Mouse (Mus musculus): ENCODE data around the gene Gm28635.

Gm28635 gene

DNA sequence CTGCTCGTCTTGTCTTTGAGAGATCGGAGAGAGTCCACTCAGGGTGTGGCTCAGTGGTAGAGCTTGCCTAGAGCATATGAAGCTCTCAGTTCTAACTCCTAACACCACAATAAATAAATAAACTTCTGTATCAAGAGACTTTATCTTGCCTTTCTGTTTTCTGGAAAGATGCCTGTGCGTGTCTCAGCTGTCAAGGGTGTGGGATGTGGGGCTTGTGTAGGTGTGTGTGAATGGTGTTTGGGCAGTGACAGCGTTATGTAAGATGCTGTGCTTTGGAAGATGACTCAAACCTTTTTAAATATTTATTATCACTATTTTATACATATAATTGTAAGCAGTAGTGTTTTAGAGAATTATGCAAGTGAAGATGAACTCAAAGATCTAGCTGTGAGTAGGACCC, 103.7 kb downstream of the Gm28635 start:
- no peak for DNase-seq

DNA sequence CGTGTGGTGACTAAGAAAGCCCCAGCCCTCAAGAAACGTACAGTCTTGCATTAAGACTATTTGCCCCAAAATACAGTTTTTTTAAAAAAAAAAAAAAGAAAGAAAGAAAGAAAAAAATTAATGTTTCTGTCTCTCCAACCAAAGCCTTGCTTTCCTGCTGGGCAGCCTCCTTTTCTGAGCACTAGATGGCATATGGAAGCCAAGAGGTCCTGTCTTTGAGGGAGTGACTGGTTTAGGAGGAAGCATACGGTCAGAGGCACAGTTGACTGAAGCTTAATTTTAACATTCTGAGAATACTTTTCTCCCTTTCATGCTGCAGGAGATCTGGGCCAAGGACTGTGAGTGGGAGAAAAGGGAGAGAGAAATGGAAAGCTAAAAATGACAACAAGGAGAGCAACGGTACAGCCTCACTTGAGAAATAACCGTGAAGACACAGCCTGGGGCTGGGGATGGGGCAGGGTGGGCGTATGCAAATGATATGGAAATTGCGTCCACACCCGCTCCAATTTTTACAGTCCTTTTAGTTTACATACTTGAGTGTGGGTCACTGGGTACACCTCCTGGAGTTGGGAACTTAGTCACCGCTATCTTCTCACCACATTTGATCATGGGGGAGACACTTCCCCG, 120.8 kb downstream of the Gm28635 start:
- no peak for DNase-seq
